Mouse (Mus musculus) erythroblast, embryonic 14.5 days (primary cell): Measurements from ENCODE around the gene Car6.

Source experiments
- GATA1 ChIP-seq: IDR thresholded peaks from 2 replicates; pipeline ENCODE4 v1.6.1; 2012; ENCODE audit warnings: low read length, inconsistent platforms, mixed read lengths
- TAL1 ChIP-seq: IDR thresholded peaks from 3 replicates; pipeline ENCODE4 v1.6.1; 2012; ENCODE audit warnings: low read length, inconsistent platforms, mixed read lengths

GRCm38 (mm10) chr4:150177122-150177521 lies 24.0 kb downstream of the Car6 start:
- no peak for TF ChIP-seq GATA1
- TF ChIP-seq TAL1 = no peak
